Mouse (Mus musculus) lung, postnatal 0 days (tissue): ENCODE results near the gene Tspan13. TPM values are rescaled to one million over a fixed set of nuclear protein-coding genes. Genes with fewer than 3 reads are reported as not detected.

Experiments
- ATAC-seq: fragments of 200-750 bp; cut with Nextera tagmentation; 2 replicates; pipeline ENCODE4 v1.8.0; 2017; ENCODE audit warnings: moderate library complexity
- DNase-seq: peaks from one replicate; pipeline ENCODE4 v3.0.0-alpha.2; 2016; ENCODE audit warnings: low spot score
- H3K27ac ChIP-seq: fragments of 300-500 bp; sonication (generic); 2 replicates; pipeline ENCODE4 v1.5.1; 2014; ENCODE audit warnings: antibody characterized with exemption, mild to moderate bottlenecking, low read length, mixed read lengths
- H3K27me3 ChIP-seq: fragments of 300-500 bp; sonication (generic); replicated peaks from 2 replicates; pipeline ENCODE4 v1.6.1; 2014; ENCODE audit warnings: low read length, mixed read lengths; ENCODE audit not compliant: insufficient read depth
- H3K36me3 ChIP-seq: fragments of 300-500 bp; sonication (generic); 2 replicates; pipeline ENCODE4 v1.6.1; 2014; ENCODE audit warnings: low read length, mixed read lengths; ENCODE audit not compliant: insufficient read depth
- H3K4me1 ChIP-seq: fragments of 300-500 bp; sonication (generic); 2 replicates; pipeline ENCODE4 v1.6.1; 2014; ENCODE audit warnings: antibody characterized with exemption, low read depth, low read length, mixed read lengths; ENCODE audit not compliant: insufficient read depth
- H3K4me2 ChIP-seq: fragments of 300-500 bp; sonication (generic); replicated peaks from 2 replicates; pipeline ENCODE4 v1.6.1; 2014; ENCODE audit warnings: low read depth, mild to moderate bottlenecking, low read length, moderate library complexity, mixed read lengths
- H3K4me3 ChIP-seq: fragments of 300-500 bp; sonication (generic); 2 replicates; pipeline ENCODE4 v1.5.1; 2014; ENCODE audit warnings: low read depth, low read length
- H3K9ac ChIP-seq: fragments of 300-500 bp; sonication (generic); replicated peaks from 2 replicates; pipeline ENCODE4 v1.6.1; 2014; ENCODE audit warnings: low read depth, mild to moderate bottlenecking
- H3K9me3 ChIP-seq: fragments of 300-500 bp; sonication (generic); 2 replicates; pipeline ENCODE4 v1.6.1; 2016; ENCODE audit warnings: low read length, mixed read lengths
- CTCF ChIP-seq: IDR thresholded peaks from 2 replicates; pipeline ENCODE4 v1.5.1; 2016; ENCODE audit warnings: antibody characterized with exemption, mild to moderate bottlenecking
- EP300 ChIP-seq: IDR thresholded peaks from 2 replicates; pipeline ENCODE4 v1.6.1; 2016; ENCODE audit warnings: antibody characterized with exemption, mild to moderate bottlenecking, control low read depth
- WGBS: fragments of 180-500 bp; shearing (Covaris S2); extraction: QIAGEN DNeasy Blood & Tissue Kit; methylation state at CpG from one replicate; pipeline ENCODE4 v1.1.7; 2014; 5-methylcytosine and 5-hydroxymethylcytosine counted together
- polyA plus RNA-seq: library from polyadenylated mRNA; unstranded; fragments of >200 nt; fragmentation: Nextera tagmentation; extraction: Ambion mirVana; gene quantifications from 2 replicates; pipeline ENCODE4 v1.2.1, GENCODE M21; 2015

Gene Tspan13
- polyA plus RNA-seq = 255 and 302 TPM in 2 replicates

DNA sequence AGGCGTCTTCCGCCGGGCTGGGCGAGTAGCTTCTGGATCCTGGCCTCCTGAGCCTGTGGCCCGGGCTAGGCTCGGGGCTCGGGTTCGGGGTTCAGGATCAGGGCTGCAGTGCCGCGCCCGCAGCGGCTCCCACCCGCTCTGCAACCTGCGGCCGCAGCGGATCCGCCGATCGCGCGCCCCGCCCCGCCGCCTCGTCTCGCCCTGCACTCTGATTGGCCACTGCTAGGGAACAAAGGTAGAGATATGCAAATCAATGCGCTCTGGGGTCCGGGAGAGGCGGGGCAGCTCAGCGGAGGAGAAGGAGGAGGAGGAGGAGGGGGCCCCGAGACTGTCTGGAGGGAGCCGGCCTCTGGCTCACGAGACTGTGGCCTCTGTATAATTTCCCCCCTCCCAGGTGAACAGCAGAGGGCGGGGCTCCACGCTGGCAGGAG, at the start of gene Tspan13:
Tspan13 (minus strand) TSS at position 153 of the 431 bp plus-strand sequence.
- peak; percentile 90 for DNase-seq
- H3K4me1 ChIP-seq = no peaks in the 10 kb centered on the region
- peak within 1 kb of the TSS; percentile 62 for H3K4me3 ChIP-seq
- WGBS = 0% methylated on average over 32 of the region's 35 CpGs
- peak; percentile 95 for ATAC-seq
- no peaks in the 10 kb centered on the region for H3K9me3 ChIP-seq
- peak within 1 kb of the TSS; percentile 72 for H3K9ac ChIP-seq
- H3K4me2 ChIP-seq = peak within 1 kb of the TSS; percentile 81
- H3K27ac ChIP-seq = peak within 1 kb of the TSS; percentile 64
- H3K36me3 ChIP-seq = no peaks in the 10 kb centered on the region
- TF ChIP-seq CTCF (peak; percentile 5; the same call in 1 of the 2 replicates), EP300 (no peak)
- no peaks in the 10 kb centered on the region for H3K27me3 ChIP-seq

- TF ChIP-seq EP300 (no peak), CTCF (no peak)
- Histone ChIP-seq H3K27ac (no peak overlapping the region), H3K4me3 (no peak overlapping the region), H3K4me2 (no peak overlapping the region), H3K9me3 (no peaks in the 10 kb centered on the region), H3K4me1 (no peaks in the 10 kb centered on the region), H3K27me3 (no peaks in the 10 kb centered on the region), H3K36me3 (no peaks in the 10 kb centered on the region), H3K9ac (no peak overlapping the region)
- WGBS = 90% methylated on average over 10 of the region's 10 CpGs
- DNase-seq (no peak), ATAC-seq (no peak)
These were observed 49.7 kb upstream of the Tspan13 start for GRCm38 (mm10) chr12:36091964-36092363.

DNA sequence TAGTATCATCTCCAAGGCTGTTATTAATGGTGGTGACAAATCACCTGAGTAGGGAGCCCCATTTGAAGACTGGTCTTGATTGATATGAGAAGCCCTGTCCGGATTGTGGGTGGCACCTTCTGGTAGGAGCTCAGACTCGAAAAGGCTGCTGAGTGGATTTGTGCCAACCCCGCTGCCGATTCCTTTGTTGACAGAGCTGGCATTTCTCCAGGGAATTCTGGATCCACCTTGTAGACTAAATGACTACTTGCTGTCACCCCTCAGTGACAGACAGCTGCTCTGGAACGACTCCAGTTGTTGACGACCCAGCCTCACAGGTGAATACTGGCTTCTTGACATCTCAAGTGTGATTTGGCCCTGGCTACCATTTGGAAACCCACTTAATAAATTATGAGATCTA, 46.9 kb upstream of the Tspan13 start:
- Histone ChIP-seq H3K27ac (no peak overlapping the region), H3K9ac (no peak overlapping the region), H3K4me2 (no peak overlapping the region), H3K36me3 (no peaks in the 10 kb centered on the region), H3K4me3 (no peak overlapping the region), H3K4me1 (no peaks in the 10 kb centered on the region), H3K9me3 (no peaks in the 10 kb centered on the region), H3K27me3 (no peaks in the 10 kb centered on the region)
- no peak for ATAC-seq
- peak; percentile 15 for DNase-seq
- 30% methylated on average over 6 of the region's 6 CpGs for WGBS
- TF ChIP-seq CTCF (no peak), EP300 (no peak)

GRCm38 (mm10) chr12:36088804-36089203, 46.5 kb upstream of the Tspan13 start:
- TF ChIP-seq CTCF = no peak
- TF ChIP-seq EP300 = no peak
- no peak for ATAC-seq
- Histone ChIP-seq H3K9me3 (no peaks in the 10 kb centered on the region), H3K27ac (no peak overlapping the region), H3K4me2 (no peak overlapping the region), H3K27me3 (no peaks in the 10 kb centered on the region), H3K4me1 (no peaks in the 10 kb centered on the region), H3K4me3 (no peak overlapping the region), H3K9ac (no peak overlapping the region), H3K36me3 (no peaks in the 10 kb centered on the region)
- 95% methylated on average over 1 of the region's 1 CpGs for WGBS
- DNase-seq = no peak

DNA sequence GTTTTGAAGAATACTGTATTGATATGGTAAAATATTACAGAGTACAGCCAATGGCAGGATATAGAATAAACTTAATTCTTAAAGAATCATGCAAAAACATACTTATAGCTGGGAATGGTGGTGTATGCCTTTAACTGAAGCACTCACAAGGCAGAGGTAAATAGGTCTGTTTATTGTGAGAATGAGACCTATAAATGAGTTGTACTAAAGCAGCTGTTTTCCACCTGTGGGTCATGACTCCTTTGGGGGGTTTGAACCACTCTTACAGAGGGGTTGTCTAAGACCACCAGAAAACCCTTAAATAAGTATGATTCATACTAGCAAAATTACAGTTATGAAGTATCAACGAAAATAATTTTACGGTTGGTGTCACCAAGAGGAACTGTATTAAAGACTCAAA, 43.1 kb upstream of the Tspan13 start:
- H3K27me3 ChIP-seq = no peaks in the 10 kb centered on the region
- 86% methylated on average over 2 of the region's 2 CpGs for WGBS

DNA sequence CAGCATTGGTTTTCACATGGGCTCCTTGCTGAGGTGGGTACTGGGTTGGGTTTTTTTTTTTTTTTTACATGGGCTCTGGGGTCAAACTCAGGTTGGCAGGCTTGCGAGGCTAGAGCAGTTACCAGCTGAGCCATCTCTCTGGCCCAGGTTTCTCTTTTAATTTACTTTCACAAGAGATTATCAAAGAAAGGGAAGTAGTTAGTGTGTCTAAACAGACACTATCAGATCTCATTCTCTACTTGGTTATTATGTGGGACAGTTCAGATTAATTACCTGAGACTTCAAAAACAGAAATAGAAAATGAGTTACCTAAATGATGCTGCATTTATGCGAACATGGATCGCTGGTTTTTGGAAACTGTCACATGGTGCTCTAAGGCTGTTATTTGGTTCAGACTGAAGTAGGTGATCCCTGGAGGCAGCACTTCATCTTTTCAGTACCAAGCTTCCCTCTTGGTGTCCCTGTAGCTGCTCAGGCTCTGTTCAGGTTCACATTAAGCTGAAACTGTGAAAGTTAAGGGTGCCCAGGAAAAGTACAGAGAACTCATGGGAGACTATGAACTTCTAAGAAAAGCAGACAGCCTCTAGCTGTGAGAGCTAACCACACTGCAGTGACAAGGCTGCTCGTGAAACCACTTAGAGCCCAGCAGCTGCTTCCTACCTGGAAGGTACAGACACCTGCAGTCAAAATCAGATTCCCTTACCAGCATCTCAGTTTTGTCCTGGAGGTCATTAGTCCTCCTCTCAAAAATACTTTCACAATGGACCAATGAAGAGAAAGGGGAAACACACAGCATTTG, 36.0 kb upstream of the Tspan13 start:
- no peak for DNase-seq

More for the DNA sequence above, 43.1 kb upstream of the Tspan13 start:
- ATAC-seq = no peak
- Histone ChIP-seq H3K4me2 (no peak overlapping the region), H3K27ac (no peak overlapping the region), H3K4me1 (no peaks in the 10 kb centered on the region), H3K4me3 (no peak overlapping the region), H3K36me3 (no peaks in the 10 kb centered on the region), H3K9ac (no peak overlapping the region), H3K9me3 (no peaks in the 10 kb centered on the region)
- no peak for DNase-seq
- TF ChIP-seq EP300 = no peak
- no peak for TF ChIP-seq CTCF

More for the DNA sequence above, 36.0 kb upstream of the Tspan13 start:
- no peak for TF ChIP-seq CTCF
- no peak for TF ChIP-seq EP300
- Histone ChIP-seq H3K27me3 (no peaks in the 10 kb centered on the region), H3K9me3 (no peaks in the 10 kb centered on the region), H3K36me3 (no peaks in the 10 kb centered on the region), H3K4me1 (no peaks in the 10 kb centered on the region), H3K27ac (no peak overlapping the region), H3K9ac (no peak overlapping the region), H3K4me2 (no peak overlapping the region), H3K4me3 (no peak overlapping the region)
- no peak for ATAC-seq
- WGBS = 54% methylated on average over 4 of the region's 4 CpGs
